Mouse (Mus musculus) kidney, postnatal 0 days (tissue): ENCODE measurements around the gene Wnt7b. TPM values are rescaled to one million over a fixed set of nuclear protein-coding genes. Genes with fewer than 3 reads are reported as not detected.

ENCODE experiments used
- ATAC-seq: fragments of 200-750 bp; cut with Nextera tagmentation; replicated peaks from 2 replicates; pipeline ENCODE4 v1.8.0; 2017; ENCODE audit warnings: low read depth, moderate number of reproducible peaks, moderate TSS enrichment, moderate library complexity; ENCODE audit not compliant: low FRiP score
- DNase-seq: peaks from one replicate; pipeline ENCODE4 v3.0.0-alpha.2; 2016; ENCODE audit warnings: low spot score
- H3K27ac ChIP-seq: fragments of 300-500 bp; sonication (generic); 2 replicates; pipeline ENCODE4 v1.5.1; 2014; ENCODE audit warnings: mild to moderate bottlenecking
- H3K27me3 ChIP-seq: fragments of 300-500 bp; sonication (generic); 2 replicates; pipeline ENCODE4 v1.6.1; 2014; ENCODE audit warnings: low read length, mixed read lengths; ENCODE audit not compliant: insufficient read depth
- H3K36me3 ChIP-seq: fragments of 300-500 bp; sonication (generic); 2 replicates; pipeline ENCODE4 v1.6.1; 2014; ENCODE audit warnings: low read length, mixed read lengths; ENCODE audit not compliant: insufficient read depth
- H3K4me1 ChIP-seq: fragments of 300-500 bp; sonication (generic); replicated peaks from 2 replicates; pipeline ENCODE4 v1.6.1; 2014; ENCODE audit warnings: antibody characterized with exemption, low read length, mixed read lengths; ENCODE audit not compliant: insufficient read depth
- H3K4me2 ChIP-seq: fragments of 300-500 bp; sonication (generic); 2 replicates; pipeline ENCODE4 v1.6.1; 2014; ENCODE audit warnings: mild to moderate bottlenecking, low read length, moderate library complexity, mixed read lengths
- H3K4me3 ChIP-seq: fragments of 300-500 bp; sonication (generic); replicated peaks from 2 replicates; pipeline ENCODE4 v1.5.1; 2014; ENCODE audit warnings: low read depth, low read length
- H3K9ac ChIP-seq: fragments of 300-500 bp; sonication (generic); 2 replicates; pipeline ENCODE4 v1.6.1; 2014; ENCODE audit warnings: low read depth, low read length
- H3K9me3 ChIP-seq: fragments of 300-500 bp; sonication (generic); replicated peaks from 2 replicates; pipeline ENCODE4 v1.6.1; 2016; ENCODE audit warnings: low read length, inconsistent platforms, mixed read lengths
- CTCF ChIP-seq: IDR thresholded peaks from 2 replicates; pipeline ENCODE4 v1.5.1; 2016; ENCODE audit warnings: antibody characterized with exemption, low read depth, mild to moderate bottlenecking, moderate library complexity
- WGBS: fragments of 180-500 bp; shearing (Covaris S2); extraction: QIAGEN DNeasy Blood & Tissue Kit; methylation state at CpG from one replicate; pipeline ENCODE4 v1.1.7; 2014; 5-methylcytosine and 5-hydroxymethylcytosine counted together
- polyA plus RNA-seq: library from polyadenylated mRNA; unstranded; fragments of >200 nt; fragmentation: Nextera tagmentation; extraction: Ambion mirVana; gene quantifications from 2 replicates; pipeline ENCODE4 v1.2.1, GENCODE M21; 2015

The Wnt7b gene
- polyA plus RNA-seq, 1 experiment from 2014 or later = 26.3 TPM

DNA sequence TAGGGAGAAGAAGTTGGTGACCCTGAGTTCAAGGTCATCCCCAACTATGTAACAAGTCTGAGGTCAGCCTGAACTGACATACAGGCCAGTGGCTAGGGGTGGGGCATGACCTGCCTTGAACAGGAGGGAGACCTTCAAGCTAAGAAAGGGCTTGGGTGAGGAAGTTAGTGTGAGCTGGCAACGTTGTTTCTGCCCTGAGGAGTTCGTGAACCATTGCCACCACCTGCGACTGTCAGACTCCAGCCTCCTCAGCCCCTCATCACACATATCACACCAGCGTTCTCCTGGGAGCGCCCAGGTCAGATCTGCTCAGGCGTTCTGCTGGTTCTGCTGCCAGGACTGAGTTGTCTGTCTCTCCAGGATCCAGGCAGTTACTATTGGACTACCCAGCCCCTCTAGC is 20.5 kb upstream of the Wnt7b start:
- Histone ChIP-seq H3K9me3 (no peaks in the 10 kb centered on the region), H3K36me3 (no peaks in the 10 kb centered on the region), H3K4me1 (peaks cover 13% of the 10 kb centered on the region; the same call in 1 of the 2 replicates), H3K27ac (no peak overlapping the region), H3K4me2 (no peak overlapping the region), H3K27me3 (no peaks in the 10 kb centered on the region), H3K9ac (no peak overlapping the region), H3K4me3 (no peak overlapping the region)
- ATAC-seq (no peak), DNase-seq (no peak)
- 75% methylated on average over 6 of the region's 6 CpGs for WGBS
- TF ChIP-seq CTCF = no peak

DNA sequence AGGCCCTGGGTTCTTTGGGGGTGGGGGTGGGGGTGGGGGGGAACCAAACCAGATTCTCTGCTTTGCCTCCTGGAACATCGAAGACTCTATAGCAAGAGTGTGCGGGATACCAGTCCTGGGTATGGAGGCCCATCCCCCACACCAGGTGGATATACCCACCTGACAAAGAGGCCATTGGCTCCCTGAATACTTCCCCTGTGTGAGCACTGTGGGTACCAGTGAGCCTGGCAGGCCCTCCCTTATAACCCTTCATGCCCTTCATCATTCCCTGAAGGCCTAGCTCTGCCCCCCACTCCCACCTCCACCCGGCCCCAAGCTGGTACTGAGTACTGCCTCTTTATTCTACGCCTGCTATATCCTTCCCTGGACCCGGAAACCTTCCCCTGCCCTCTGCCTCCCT is 19.7 kb upstream of the Wnt7b start:
- H3K36me3 ChIP-seq = no peaks in the 10 kb centered on the region
- TF ChIP-seq CTCF = no peak
- WGBS = 92% methylated on average over 5 of the region's 5 CpGs
- H3K4me2 ChIP-seq = no peak overlapping the region
- no peak overlapping the region for H3K4me3 ChIP-seq
- no peak overlapping the region for H3K27ac ChIP-seq
- ATAC-seq (0 out of 2 replicates have a peak, but pooled peaks have one; percentile 1), DNase-seq (no peak)
- H3K4me1 ChIP-seq = peaks cover 13% of the 10 kb centered on the region; the same call in 1 of the 2 replicates
- no peaks in the 10 kb centered on the region for H3K27me3 ChIP-seq
- H3K9ac ChIP-seq = no peak overlapping the region
- no peaks in the 10 kb centered on the region for H3K9me3 ChIP-seq

DNA sequence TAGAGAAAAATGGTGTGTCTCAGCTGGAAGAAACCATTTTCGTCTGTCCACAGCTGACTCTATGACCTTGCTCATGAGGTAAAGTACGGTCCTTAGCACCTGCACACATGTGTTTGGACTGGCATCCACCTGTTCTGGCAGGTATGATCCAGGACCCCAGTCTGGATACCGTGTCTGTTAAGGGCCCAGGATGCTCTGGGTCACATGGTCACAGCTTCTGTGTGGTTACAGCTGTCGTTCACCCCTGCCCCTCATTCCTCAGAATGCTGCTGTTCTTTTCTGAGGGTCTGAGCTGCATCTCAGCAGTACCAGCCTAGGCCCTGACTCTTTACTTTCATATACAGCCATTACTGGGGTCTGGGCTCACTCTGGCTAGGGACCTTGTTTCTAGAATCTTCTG is 18.9 kb upstream of the Wnt7b start:
- H3K27me3 ChIP-seq = no peaks in the 10 kb centered on the region
- H3K4me3 ChIP-seq = no peak overlapping the region
- H3K36me3 ChIP-seq = no peaks in the 10 kb centered on the region
- WGBS = 75% methylated on average over 4 of the region's 4 CpGs
- peaks cover 13% of the 10 kb centered on the region; the same call in 1 of the 2 replicates for H3K4me1 ChIP-seq
- H3K27ac ChIP-seq = no peak overlapping the region
- DNase-seq (no peak), ATAC-seq (no peak)
- no peak overlapping the region for H3K4me2 ChIP-seq
- H3K9me3 ChIP-seq = no peaks in the 10 kb centered on the region
- H3K9ac ChIP-seq = no peak overlapping the region
- TF ChIP-seq CTCF = no peak

DNA sequence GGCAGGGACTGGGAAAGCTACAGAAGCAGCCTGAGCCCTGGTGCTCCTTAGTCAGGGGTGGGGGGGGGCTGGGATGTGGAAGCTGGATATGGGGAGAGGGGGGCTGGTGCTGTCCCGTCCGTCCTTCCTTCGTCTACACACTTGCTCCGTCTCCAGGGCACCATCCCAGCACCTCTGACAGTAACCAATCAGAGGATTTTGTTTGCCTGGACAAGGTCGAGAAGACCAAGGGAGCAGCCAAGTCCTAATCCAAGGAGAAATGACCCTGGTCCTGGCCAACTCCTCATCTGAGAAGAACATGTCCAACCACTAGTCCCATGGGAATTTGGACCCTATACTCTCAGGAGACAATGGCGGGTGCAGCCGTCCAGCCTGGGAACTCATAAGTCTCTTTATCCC is 18.4 kb upstream of the Wnt7b start:
- peaks cover 8% of the 10 kb centered on the region; the same call in 1 of the 2 replicates for H3K4me1 ChIP-seq
- H3K4me2 ChIP-seq = peak overlapping the region; percentile 25; the same call in 1 of the 2 replicates
- H3K27ac ChIP-seq = no peak overlapping the region
- H3K9me3 ChIP-seq = no peaks in the 10 kb centered on the region
- no peak overlapping the region for H3K9ac ChIP-seq
- DNase-seq = no peak
- H3K4me3 ChIP-seq = no peak overlapping the region
- H3K27me3 ChIP-seq = no peaks in the 10 kb centered on the region
- H3K36me3 ChIP-seq = no peaks in the 10 kb centered on the region
- no peak for TF ChIP-seq CTCF
- no peak for ATAC-seq
- WGBS = 59% methylated on average over 7 of the region's 7 CpGs

DNA sequence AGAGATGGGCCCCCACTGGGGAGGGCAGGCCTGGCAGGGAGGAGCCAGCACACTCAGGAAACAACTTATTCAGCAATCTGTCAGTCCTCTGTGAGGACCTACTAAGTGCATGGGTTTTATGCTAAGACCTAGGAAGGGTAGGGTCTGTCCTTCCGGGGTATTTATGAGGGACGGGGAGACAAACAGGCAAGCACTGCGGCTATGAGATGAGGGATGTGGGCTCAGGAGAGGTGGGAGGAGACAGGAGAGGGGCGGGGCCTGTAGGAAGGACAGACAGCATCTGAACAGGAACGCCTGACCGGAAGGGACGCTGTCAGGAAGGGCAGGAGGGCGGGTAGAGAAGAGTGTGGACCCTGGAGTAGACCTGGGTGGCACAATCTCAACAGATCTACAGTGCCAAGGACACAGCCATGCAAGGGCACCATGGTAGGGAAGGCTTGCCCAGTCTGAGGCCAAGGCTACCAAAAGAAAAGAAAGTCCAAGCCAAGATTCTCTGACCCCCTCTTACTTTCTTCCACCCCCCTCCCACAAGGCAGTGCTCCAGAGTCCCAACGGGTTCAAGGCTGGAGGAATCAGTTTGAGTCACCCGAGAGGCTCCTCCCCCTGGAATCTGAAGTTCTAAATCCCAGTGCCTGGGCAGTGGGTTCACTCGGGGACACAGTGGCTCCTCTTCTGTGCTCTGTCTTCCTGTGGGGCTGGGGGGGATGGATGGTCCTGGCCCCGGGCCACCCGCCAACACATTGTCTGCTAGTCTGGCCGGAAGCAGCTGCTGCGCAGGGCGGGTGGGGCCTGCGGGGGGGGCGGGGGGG is 17.8 kb upstream of the Wnt7b start:
- H3K27me3 ChIP-seq = no peaks in the 10 kb centered on the region
- WGBS = 20% methylated on average over 18 of the region's 18 CpGs
- H3K4me3 ChIP-seq = no peak overlapping the region
- H3K4me2 ChIP-seq = peak overlapping the region; percentile 25; the same call in 1 of the 2 replicates
- no peaks in the 10 kb centered on the region for H3K9me3 ChIP-seq
- peak overlapping the region; percentile 68; the same call in 1 of the 2 replicates for H3K27ac ChIP-seq
- peak overlapping the region; percentile 35; the same call in 1 of the 2 replicates for H3K9ac ChIP-seq
- TF ChIP-seq CTCF = no peak
- H3K36me3 ChIP-seq = no peaks in the 10 kb centered on the region
- DNase-seq (peak; percentile 89), ATAC-seq (peak; percentile 59)
- 0 out of 2 replicates have a peak, but pooled peaks cover 6% of the 10 kb centered on the region for H3K4me1 ChIP-seq

DNA sequence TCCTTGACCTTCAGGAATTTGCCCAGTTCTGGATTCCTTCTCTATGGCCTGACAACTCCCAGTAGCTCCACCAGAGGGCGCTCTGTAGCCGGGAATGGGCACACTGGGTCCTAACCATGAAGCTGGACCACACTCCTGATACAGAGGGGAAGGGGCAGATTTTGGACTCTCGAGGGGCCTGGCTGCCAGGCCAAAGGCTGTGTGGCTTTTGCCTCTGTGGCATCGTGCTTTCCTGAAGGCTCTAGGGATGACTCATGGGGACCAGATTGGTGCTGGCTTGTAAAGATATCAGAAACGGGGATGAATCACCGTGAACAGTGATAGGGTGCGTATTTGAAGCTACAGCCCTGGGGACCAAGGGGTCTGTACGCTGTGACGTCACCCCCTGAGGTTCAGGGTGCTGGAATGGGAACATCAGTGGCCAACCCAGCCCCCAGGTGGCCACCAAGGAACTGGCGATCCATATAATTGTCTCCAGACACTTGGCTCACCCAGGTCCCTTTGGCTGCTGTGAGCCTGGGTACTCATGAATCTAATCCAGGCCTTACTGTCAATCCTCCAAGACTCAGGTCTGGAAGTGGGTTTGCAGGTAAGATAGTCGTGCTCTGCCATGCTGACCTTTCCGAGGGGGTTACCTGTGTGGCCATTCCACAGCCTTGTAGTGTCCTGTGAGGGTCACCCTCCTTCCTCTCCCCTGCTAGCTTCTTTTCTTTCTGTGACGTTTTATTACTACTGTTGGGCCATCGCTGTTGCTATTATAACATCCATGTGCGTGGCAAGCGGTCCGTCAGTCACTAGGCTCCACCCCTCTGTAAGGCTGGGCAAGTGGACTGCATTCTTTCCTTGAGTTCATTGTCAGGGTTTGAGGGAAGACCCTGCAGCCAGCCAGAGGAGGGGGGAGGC is 17.0 kb upstream of the Wnt7b start:
- ATAC-seq = peak; percentile 9; the same call in 1 of the 2 replicates
- H3K9me3 ChIP-seq = no peaks in the 10 kb centered on the region
- 0 out of 2 replicates have a peak overlapping the region, but pooled peaks have one; percentile 25 for H3K4me2 ChIP-seq
- WGBS = 45% methylated on average over 17 of the region's 17 CpGs
- no peak overlapping the region for H3K9ac ChIP-seq
- 0 out of 2 replicates have a peak, but pooled peaks cover 6% of the 10 kb centered on the region for H3K4me1 ChIP-seq
- H3K4me3 ChIP-seq = no peak overlapping the region
- H3K27ac ChIP-seq = peak overlapping the region; percentile 68; the same call in 1 of the 2 replicates
- peak; percentile 97 for TF ChIP-seq CTCF
- peak; percentile 75 for DNase-seq
- H3K36me3 ChIP-seq = no peaks in the 10 kb centered on the region
- no peaks in the 10 kb centered on the region for H3K27me3 ChIP-seq
